Mouse (Mus musculus): ENCODE data around the gene Mybpc3.

DNA sequence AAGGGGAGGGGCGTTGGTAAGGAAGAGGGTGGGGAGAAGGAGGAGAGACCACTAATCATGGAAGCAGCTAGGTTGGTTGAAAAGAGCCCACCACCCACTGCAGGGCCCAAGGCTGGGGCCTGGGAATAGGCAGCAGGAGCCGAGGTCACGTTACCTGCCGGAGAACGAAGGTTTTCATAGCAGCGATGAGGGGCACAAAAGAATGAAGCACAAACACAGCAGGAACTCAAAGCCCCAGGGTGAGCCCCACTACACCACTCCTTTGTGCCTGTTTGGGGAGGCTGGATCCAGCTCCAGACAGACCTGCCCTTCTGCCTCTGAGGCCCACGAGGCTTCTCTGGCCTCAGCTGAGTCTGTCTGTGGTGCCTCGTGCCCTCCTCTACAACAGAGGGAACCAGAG is 21.8 kb downstream of the Mybpc3 start:
- no peak for TF ChIP-seq EP300 (IDR thresholded peaks at IDR 0.05; ENCODE audit: insufficient read depth, low read depth, low read length)
- TF ChIP-seq CTCF (IDR thresholded peaks at IDR 0.05; ENCODE audit: low read depth, low read length): no peak
- TF ChIP-seq POLR2A (IDR thresholded peaks at IDR 0.05; ENCODE audit: insufficient read depth, low read length): no peak
